Mouse (Mus musculus) heart, adult 9 months (tissue): ENCODE measurements around the gene Omt2a.
"Not testable (repeated sequence)": the region's sequence is repeated elsewhere in the genome, so short reads cannot be mapped to it uniquely, and the experiment has no call there.

Experiments used
- DNase-seq, 2 experiments: peaks; one replicate each; pipeline ENCODE4 v3.0.0; 2022; ENCODE audit warnings: low spot score in 2 of 2

Gene Omt2a

DNA sequence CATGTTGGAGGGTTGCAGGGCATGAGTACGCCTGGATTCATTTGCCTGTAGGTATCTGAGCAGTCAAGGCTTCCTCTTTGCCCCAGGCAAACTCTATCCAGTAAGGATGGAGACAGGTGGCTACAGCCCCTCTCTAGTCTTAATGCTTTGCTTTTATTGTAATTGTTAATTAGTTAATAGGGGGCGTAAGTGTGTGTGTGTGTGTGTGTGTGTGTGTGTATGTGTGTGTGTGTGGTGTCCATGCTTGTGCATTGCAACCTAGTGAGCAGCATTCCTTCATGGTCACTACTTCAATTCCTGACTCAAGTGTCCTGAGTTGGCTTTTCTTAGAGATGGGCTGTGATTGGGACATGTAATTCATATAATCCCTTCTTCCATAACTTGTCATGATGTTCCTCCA lies at the start of gene Omt2a:
TSS of gene Omt2a (minus strand) at position 101 of the 400 bp plus-strand sequence.
- DNase-seq: no peak

DNA sequence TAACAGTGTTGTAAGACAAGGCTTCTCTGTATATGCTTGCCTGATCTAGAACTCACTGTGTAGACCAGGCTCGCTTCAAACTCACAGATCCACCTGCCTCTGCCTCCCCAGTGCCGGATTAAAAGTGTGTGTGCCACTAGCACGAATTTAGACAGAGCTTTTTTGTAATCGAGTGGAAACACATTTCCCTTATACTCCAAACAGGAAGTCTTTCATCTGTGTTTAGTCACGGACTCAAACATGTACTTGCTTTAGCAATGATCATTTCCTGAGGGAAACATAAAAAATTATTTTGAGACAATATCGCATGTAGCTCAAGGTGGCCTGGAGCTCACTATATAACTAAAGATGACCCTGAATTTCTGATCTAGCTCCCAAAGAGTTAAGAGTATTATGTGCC lies 48.8 kb upstream of the Omt2a start:
- DNase-seq: no peak

DNA sequence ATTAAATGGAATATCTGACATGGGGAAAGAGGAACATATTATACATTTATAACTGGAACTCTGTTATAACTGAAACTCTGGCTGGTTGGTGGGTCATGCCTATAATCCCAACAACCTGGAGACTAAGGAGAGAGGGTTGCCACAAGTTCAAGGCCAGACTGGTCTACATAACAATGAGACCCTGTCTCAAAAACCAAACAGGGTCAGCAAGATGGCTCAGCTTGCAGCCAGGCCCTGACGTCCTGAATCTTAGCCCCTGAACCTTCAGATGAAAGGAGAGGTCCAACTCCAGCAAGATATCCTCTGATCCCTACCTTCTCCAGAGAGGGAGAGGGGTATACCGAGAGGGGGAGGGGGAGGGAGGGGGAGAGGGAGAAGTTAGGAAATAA lies 45.9 kb upstream of the Omt2a start:
- no peak for DNase-seq

DNA sequence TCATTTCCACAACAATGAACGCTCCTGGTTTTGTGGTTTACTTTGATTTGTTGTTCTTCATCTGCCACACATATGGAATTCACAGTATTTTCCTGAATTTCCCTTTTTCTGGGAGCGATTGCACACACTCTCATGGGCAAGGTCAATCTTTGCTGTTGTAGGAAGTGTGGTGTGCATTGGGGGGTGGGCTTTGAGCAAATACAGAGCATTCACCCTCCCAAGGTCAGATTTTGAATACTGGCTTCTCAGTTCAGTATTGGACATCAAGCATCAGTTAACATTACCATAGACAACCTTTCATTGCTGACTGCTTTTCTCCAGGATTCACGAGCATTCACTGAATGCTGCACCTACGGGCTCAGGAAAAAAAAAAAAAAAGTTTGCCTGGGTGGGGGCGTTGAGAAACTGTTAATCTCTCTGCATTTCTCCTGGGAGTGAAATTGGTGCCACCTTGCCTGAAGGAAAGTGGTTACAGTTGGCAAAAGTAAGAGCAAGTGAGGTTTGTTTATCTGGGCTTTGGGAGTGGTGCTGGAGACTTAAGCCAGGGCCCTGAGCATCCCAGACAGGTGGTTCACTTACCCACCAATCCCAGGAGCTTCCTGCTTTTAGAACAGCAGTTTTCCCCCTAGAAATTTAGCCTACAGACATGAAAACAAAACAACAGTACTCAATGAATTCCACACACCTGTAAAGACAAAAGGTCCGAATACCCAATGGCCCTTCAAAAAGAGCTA lies 45.3 kb upstream of the Omt2a start:
- no peak for DNase-seq

DNA sequence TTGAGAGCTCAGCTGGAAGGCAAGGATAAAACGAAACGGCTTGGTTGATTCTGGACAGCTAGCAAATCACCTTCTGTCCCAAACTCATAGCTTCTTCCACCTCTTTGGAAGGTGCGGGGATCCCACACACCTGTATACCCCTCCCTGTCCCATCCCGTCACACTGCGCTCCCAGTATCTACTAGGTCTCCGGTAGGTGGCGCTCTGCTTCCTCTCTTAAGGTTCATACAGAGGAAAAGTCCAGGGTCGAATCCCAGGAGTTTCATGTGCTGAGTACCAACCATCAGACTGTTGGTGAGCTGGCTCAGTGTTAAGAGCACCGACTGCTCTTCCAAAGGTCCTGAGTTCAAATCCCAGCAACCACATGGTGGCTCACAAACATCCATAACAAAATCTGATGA lies 43.5 kb upstream of the Omt2a start:
- DNase-seq: peak; percentile 9 to 30

DNA sequence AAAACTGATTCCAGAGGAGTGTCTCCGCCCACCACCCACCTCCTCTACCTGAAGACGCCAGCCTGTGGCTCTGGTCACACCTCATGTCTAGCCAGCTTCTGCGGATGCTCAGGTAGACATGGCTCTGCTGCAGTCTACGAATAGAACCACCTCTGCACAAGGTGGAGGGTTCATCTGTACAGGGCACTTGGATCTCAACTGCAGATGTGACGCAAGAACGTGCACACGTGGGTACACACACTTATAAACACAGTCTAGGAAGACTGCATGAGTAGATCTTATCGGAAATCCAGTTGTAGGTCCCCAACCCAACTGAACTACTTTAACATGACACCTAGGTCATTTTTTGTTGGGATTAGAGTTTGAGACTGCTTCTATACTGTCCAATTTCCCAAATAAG lies 41.0 kb upstream of the Omt2a start, which contains the start of gene Gsta2:
TSS of gene Gsta2 (minus strand) at position 178 of the 400 bp plus-strand sequence.
- DNase-seq: no peak

DNA sequence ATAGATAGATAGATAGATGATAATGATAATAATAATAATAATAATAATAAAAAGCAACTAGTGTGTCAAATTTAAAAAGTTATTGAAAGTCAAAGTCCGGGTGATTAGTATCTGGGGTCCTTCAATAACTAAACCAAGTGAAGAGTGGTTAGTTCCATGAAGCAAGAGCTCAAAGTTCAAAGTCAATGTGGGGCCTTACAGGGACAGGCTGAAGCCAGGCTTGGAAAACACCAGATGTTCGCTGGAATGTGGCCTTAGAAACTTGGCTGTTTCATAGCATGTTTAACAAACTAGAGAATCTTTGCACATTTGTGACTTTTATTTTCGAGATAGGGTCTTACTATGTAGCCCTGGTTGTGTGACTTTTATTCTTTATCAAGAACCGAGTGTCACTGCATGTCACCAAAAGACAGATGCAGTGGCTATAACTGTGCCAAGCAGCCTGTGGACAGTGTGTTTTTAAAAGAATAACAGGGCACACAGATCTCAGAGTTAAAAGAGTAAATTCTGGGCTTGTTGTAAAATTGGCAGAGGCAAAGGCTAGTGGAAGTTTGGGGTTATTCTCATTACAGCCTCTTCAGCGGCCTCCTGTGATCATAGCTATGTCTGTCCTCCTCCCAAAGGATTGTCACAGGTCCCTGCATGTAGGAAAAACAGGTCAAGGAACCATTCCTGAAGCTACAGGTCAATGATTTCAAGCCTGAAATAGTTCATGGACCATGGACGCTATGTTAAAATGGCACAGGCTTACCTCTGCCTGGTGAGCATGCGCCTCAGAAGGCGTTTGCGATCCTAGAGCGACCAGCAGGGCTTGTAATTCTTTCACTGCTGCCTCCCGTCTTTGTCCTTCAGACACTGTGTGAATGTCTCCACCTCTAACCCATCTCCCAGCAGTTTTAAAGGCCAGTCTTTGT lies 40.3 kb upstream of the Omt2a start:
- peak in 1 of 2 experiments; percentile 1 for DNase-seq

GRCm38 (mm10) chr9:78351504-78352220 lies 37.1 kb upstream of the Omt2a start:
- no peak for DNase-seq

DNA sequence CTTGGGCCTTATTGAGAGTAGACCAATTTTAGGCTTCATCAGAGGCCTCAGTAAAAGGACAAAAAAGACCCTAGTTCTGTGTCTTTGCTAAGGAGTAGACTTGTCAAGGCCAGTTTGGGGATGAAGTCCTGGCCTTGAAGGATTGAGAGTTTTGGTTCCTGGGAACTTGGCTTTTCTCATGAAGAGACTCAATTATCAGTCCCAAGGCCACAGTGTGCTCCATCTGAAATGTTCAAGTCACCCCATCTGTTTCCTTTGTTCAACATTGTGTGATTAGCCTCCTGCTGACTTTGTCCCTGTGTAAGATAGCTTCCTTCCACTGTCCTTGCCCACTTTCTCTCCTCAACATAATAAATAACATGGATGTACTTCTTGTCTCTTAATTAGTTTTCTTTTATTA lies 35.4 kb upstream of the Omt2a start:
- not testable (repeated sequence) for DNase-seq

DNA sequence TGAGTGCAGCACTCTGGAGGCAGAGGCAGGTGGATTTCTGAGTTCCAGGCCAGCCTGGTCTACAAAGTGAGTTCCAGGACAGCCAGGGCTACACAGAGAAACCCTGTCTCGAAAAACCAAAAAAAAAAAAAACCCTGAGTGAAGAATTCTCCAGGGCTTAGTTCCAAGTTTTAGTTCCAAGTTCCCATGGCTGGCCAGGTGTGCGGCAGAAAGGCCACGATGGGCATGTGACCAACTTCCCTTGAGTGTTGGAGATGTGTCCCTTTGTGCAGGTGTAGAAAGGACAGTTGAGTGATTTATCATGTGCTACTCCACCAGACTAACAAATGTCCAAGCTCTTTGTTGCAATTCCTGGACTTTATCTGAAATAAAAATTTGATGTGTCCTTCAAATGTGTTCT lies 34.5 kb upstream of the Omt2a start:
- not testable (repeated sequence) for DNase-seq

- peak; percentile 19 to 28 for DNase-seq
Observed at GRCm38 (mm10) chr9:78348206-78349004, 33.8 kb upstream of the Omt2a start.

DNA sequence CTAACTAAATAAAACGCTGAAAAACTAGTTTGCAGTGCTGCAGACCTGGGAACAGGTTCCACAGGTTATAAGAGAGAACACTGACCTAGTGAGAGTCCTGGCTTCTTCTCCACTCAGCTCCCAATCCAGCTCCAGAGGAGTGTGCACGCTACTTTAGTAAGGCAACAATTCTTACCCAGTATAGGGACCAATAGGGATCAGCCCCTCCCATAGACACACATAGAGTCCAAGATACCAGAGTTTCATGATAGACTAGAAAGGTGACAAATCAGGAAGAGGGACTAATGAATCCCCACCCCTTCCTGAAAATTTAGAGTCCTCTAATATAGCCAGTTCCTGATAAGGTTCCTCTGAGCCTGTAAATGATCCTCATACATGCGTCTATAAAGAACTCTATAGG lies 32.4 kb upstream of the Omt2a start:
- no peak for DNase-seq

DNA sequence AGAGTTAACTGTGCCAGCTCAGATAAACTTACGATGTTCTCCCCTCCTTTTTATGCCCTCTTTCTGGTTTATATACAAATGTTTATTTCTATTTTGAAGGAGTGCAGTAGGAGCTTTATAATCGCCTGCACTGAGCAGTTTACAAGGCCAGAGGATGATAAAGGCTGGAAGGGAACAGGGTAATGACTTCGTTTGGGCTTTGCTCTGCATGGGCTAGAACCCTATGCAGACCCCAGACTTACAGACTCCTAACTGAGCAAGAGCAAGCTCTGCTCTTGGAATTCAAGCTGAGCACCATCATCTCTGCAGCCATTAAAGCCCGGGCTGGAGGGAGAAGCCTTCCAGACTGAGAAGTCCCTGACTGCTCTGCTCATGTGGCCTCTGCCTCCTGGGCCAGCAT lies 30.6 kb upstream of the Omt2a start:
- DNase-seq: not testable (repeated sequence)

DNA sequence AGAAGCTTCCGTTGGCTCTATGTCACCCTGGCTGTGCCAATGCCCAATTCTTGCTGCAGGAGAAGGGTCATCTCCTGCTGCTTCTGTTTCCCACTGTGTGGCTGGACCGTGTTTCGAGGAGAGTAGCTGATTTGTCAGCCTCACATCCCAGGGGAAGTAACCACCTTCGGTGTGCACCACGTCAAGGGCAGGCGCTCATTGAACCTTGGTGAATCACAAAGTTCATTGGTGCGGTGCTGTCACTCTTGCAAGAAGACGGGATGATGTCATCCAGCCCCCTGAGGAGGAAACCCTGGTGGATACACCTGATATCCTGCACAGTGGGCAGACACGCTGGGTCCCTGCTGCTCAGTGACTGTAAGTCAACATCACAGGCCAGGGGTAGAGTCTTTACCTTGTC lies 28.5 kb upstream of the Omt2a start:
- not testable (repeated sequence) for DNase-seq

- DNase-seq: not testable (repeated sequence)
Observed at GRCm38 (mm10) chr9:78342494-78342893, 27.9 kb upstream of the Omt2a start.

GRCm38 (mm10) chr9:78340324-78340723 lies 25.7 kb upstream of the Omt2a start:
- not testable (repeated sequence) for DNase-seq

- not testable (repeated sequence) for DNase-seq
Observed at GRCm38 (mm10) chr9:78337050-78337449, 22.5 kb upstream of the Omt2a start.

DNA sequence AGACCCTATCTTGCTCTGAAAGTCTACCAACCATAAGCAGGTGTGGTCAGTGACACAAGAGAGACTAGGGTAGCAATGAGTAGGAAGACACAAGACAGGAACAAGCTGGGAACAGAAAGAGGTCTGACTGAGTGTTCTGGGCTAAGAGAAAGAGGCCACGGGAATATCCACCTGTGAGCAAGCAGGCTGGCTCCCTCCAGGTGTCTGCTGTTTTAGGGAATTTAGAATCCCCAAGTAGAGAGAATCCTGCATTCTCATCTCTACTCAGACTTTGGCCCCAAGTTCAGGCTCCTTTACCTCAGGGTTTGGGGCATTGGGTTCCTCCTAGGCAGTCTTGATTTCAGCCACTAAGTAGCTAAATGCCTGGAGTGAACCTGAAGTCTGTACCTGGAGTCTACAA lies 12.7 kb upstream of the Omt2a start, which contains the start of gene Omt2b:
TSS of gene Omt2b (plus strand) at position 301 of the 400 bp plus-strand sequence.
- not testable (repeated sequence) for DNase-seq

DNA sequence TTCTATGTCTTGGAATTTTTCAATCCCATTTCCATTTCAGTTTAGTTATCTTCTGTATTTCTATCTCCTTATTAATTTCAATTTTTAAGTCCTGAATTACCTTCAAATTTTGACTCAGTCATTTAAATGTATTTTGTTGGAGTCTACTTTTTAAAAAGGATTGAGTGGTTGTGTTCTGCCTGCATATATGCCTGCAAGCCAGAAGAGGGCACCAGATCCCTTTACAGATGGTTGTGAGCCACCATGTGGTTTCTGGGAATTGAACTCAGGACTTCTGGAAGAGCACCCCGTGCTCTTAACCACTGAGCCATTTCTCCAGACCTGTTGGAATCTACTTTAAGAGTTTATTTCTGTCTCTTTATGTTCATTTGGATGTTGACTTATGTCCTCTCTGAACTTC lies 4.9 kb upstream of the Omt2a start:
- DNase-seq: no peak

- DNase-seq: not testable (repeated sequence)
Observed at GRCm38 (mm10) chr9:78308122-78308521, 6.5 kb downstream of the Omt2a start.

DNA sequence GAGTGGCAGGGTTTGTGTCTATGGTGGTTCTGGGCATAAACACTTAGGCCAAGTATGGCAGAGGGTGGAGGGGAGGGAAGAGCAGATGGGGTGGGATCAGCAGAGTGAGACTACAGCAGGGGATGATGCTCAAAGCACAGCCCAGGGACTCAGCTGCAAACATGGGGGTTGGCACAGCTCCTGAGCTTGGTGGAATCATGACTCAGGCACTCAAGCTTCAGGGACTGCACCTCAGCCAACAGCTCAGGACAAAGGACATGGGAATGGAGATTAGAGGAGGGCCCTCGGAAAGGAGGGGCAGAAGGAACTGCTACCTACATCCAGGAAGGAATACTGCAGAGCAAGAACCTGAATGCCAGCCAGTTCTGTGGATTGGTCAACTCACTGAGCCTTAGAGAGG lies 15.5 kb downstream of the Omt2a start:
- not testable (repeated sequence) for DNase-seq
